Mouse (Mus musculus) C2C12 (cell line): ENCODE measurements at regions not wholly inside any gene's neighbourhood (a gene's known extent, or its start where the extent isn't known, plus 50 kb on each side); places are given as distances from the start of the nearest gene placed in this dataset.
A peak's percentile ranks its signal among the peaks of the same experiment; 100 is the strongest.

ENCODE experiments used
- H3K27me3 ChIP-seq: one replicate; pipeline ENCODE4 v1.6.1; 2011; ENCODE audit not compliant: control insufficient read depth, insufficient read depth, insufficient read length
- H3K36me3 ChIP-seq: one replicate; pipeline ENCODE4 v1.6.1; 2011; ENCODE audit not compliant: control insufficient read depth, insufficient read depth
- H3K4me3 ChIP-seq: one replicate; pipeline ENCODE4 v1.5.1; 2011; ENCODE audit warnings: mild to moderate bottlenecking, control low read depth; ENCODE audit not compliant: poor library complexity, insufficient read depth, severe bottlenecking
- H3K79me2 ChIP-seq: one replicate; pipeline ENCODE4 v1.6.1; 2011; ENCODE audit not compliant: control insufficient read depth, insufficient read depth
- H3K79me3 ChIP-seq: one replicate; pipeline ENCODE4 v1.6.1; 2011; ENCODE audit warnings: low read depth, control low read depth
- H3ac ChIP-seq: one replicate; pipeline ENCODE3; 2011; ENCODE audit warnings: low read depth; ENCODE audit not compliant: control insufficient read depth, insufficient read length
- CEBPB ChIP-seq: IDR thresholded peaks from one replicate; pipeline ENCODE4 v1.6.1; 2011; ENCODE audit warnings: low read depth, mild to moderate bottlenecking, control low read depth, moderate library complexity
- CTCF ChIP-seq: IDR thresholded peaks from one replicate; pipeline ENCODE4 v1.5.1; 2011; ENCODE audit not compliant: control insufficient read depth, insufficient read depth, insufficient read length
- FOSL1 ChIP-seq: IDR thresholded peaks from one replicate; pipeline ENCODE4 v1.8.0; 2011; ENCODE audit warnings: mild to moderate bottlenecking, low read length; ENCODE audit not compliant: poor library complexity, insufficient read depth, severe bottlenecking
- MAX ChIP-seq: IDR thresholded peaks from one replicate; pipeline ENCODE4 v1.6.1; 2011; ENCODE audit warnings: mild to moderate bottlenecking, control low read depth
- MYOD1 ChIP-seq: IDR thresholded peaks from one replicate; pipeline ENCODE4 v1.6.1; 2011; ENCODE audit warnings: low read depth; ENCODE audit not compliant: control insufficient read depth, insufficient read length
- MYOG ChIP-seq: IDR thresholded peaks from one replicate; pipeline ENCODE4 v1.6.1; 2011; ENCODE audit not compliant: control insufficient read depth, insufficient read length; ENCODE audit errors: extremely low read depth
- USF1 ChIP-seq: IDR thresholded peaks from one replicate; pipeline ENCODE4 v1.6.1; 2011; ENCODE audit warnings: low read depth, mild to moderate bottlenecking, control low read depth, moderate library complexity

- Histone ChIP-seq H3K79me3 (no peaks in the 10 kb centered on the region), H3K27me3 (no peaks in the 10 kb centered on the region), H3K79me2 (no peaks in the 10 kb centered on the region), H3ac (no peak overlapping the region), H3K36me3 (no peaks in the 10 kb centered on the region), H3K4me3 (no peak overlapping the region)
- no peak for TF ChIP-seq FOSL1
- TF ChIP-seq MYOG = no peak
- no peak for TF ChIP-seq USF1
- TF ChIP-seq MAX = no peak
- TF ChIP-seq CEBPB = no peak
- TF ChIP-seq MYOD1 = no peak
- TF ChIP-seq CTCF = no peak
These were observed 835.0 kb upstream of the Car8 start for GRCm38 (mm10) chr4:9073736-9074428.

- H3K27me3 ChIP-seq = no peaks in the 10 kb centered on the region
- TF ChIP-seq CTCF (no peak), USF1 (no peak), MYOG (no peak), MYOD1 (no peak), FOSL1 (no peak), CEBPB (no peak), MAX (no peak)
- H3K4me3 ChIP-seq = no peak overlapping the region
- no peaks in the 10 kb centered on the region for H3K79me3 ChIP-seq
- no peaks in the 10 kb centered on the region for H3K79me2 ChIP-seq
- H3ac ChIP-seq = no peak overlapping the region
- H3K36me3 ChIP-seq = no peaks in the 10 kb centered on the region
These were observed 833.5 kb upstream of the Car8 start for GRCm38 (mm10) chr4:9072321-9072720.

- Histone ChIP-seq H3K79me3 (no peaks in the 10 kb centered on the region), H3K36me3 (no peaks in the 10 kb centered on the region), H3K4me3 (no peak overlapping the region), H3K79me2 (no peaks in the 10 kb centered on the region), H3K27me3 (no peaks in the 10 kb centered on the region), H3ac (peak overlapping the region; percentile 28)
- TF ChIP-seq FOSL1 (peak; percentile 25), MYOG (no peak), CTCF (no peak), MAX (no peak), CEBPB (no peak), USF1 (peak; percentile 80), MYOD1 (no peak)
These were observed 829.0 kb upstream of the Car8 start for GRCm38 (mm10) chr4:9067874-9068273.

- H3K4me3 ChIP-seq = no peak overlapping the region
- no peaks in the 10 kb centered on the region for H3K79me3 ChIP-seq
- H3ac ChIP-seq = no peak overlapping the region
- H3K27me3 ChIP-seq = no peaks in the 10 kb centered on the region
- no peaks in the 10 kb centered on the region for H3K79me2 ChIP-seq
- TF ChIP-seq MYOG = no peak
- no peaks in the 10 kb centered on the region for H3K36me3 ChIP-seq
These were observed 827.4 kb upstream of the Car8 start for GRCm38 (mm10) chr4:9065981-9066815.

- TF ChIP-seq FOSL1 (no peak), CTCF (no peak), CEBPB (no peak), MYOD1 (no peak), MAX (no peak), USF1 (no peak), MYOG (no peak)
- Histone ChIP-seq H3ac (no peak overlapping the region), H3K79me3 (no peaks in the 10 kb centered on the region), H3K36me3 (no peaks in the 10 kb centered on the region), H3K79me2 (no peaks in the 10 kb centered on the region), H3K4me3 (no peak overlapping the region), H3K27me3 (no peaks in the 10 kb centered on the region)
These were observed 823.1 kb upstream of the Car8 start for GRCm38 (mm10) chr4:9061941-9062340.

GRCm38 (mm10) chr4:9060221-9060620 is 821.4 kb upstream of the Car8 start:
- Histone ChIP-seq H3K4me3 (no peak overlapping the region), H3K79me2 (no peaks in the 10 kb centered on the region)
- TF ChIP-seq MYOG (no peak), FOSL1 (no peak), MYOD1 (no peak), CTCF (no peak), MAX (no peak), USF1 (no peak), CEBPB (no peak)

More at GRCm38 (mm10) chr4:9060221-9060620, 821.4 kb upstream of the Car8 start:
- Histone ChIP-seq H3K79me3 (no peaks in the 10 kb centered on the region), H3K27me3 (no peaks in the 10 kb centered on the region), H3ac (no peak overlapping the region), H3K36me3 (no peaks in the 10 kb centered on the region)
